Mouse (Mus musculus) hindbrain, embryonic 14.5 days (tissue): ENCODE measurements around the gene Limk1. TPM values are rescaled to one million over a fixed set of nuclear protein-coding genes. Genes with fewer than 3 reads are reported as not detected.

Experiments
- ATAC-seq: fragments of 200-750 bp; cut with Nextera tagmentation; 2 replicates; pipeline ENCODE4 v1.8.0; 2017; ENCODE audit warnings: moderate number of reproducible peaks, mild to moderate bottlenecking, moderate TSS enrichment, moderate library complexity; ENCODE audit not compliant: low FRiP score
- DNase-seq: peaks from one replicate; pipeline ENCODE4 v3.0.0-alpha.2; 2015; ENCODE audit warnings: low spot score
- H3K27ac ChIP-seq: fragments of 300-500 bp; sonication (generic); 2 replicates; pipeline ENCODE4 v1.5.1; 2014; ENCODE audit warnings: mild to moderate bottlenecking, moderate library complexity
- H3K27me3 ChIP-seq: fragments of 300-500 bp; sonication (generic); 2 replicates; pipeline ENCODE4 v1.6.1; 2014; ENCODE audit warnings: mild to moderate bottlenecking, low read length, mixed read lengths; ENCODE audit not compliant: control insufficient read depth, insufficient read depth
- H3K36me3 ChIP-seq: fragments of 300-500 bp; sonication (generic); replicated peaks from 2 replicates; pipeline ENCODE4 v1.6.1; 2014; ENCODE audit not compliant: control insufficient read depth, insufficient read depth
- H3K4me1 ChIP-seq: fragments of 300-500 bp; sonication (generic); replicated peaks from 2 replicates; pipeline ENCODE4 v1.6.1; 2014; ENCODE audit warnings: antibody characterized with exemption, low read length, mixed read lengths; ENCODE audit not compliant: control insufficient read depth, insufficient read depth
- H3K4me2 ChIP-seq: fragments of 300-500 bp; sonication (generic); replicated peaks from 2 replicates; pipeline ENCODE4 v1.6.1; 2014; ENCODE audit warnings: mild to moderate bottlenecking, moderate library complexity
- H3K4me3 ChIP-seq: fragments of 300-500 bp; sonication (generic); replicated peaks from 2 replicates; pipeline ENCODE4 v1.5.1; 2014; ENCODE audit warnings: mild to moderate bottlenecking, low read length
- H3K9ac ChIP-seq: fragments of 300-500 bp; sonication (generic); 2 replicates; pipeline ENCODE4 v1.6.1; 2014
- H3K9me3 ChIP-seq: fragments of 300-500 bp; sonication (generic); 2 replicates; pipeline ENCODE4 v1.6.1; 2016; ENCODE audit warnings: low read length; ENCODE audit not compliant: control insufficient read depth
- WGBS: fragments of 180-500 bp; shearing (Covaris S2); extraction: QIAGEN DNeasy Blood & Tissue Kit; methylation state at CpG from one replicate; pipeline ENCODE4 v1.1.7; 2014; 5-methylcytosine and 5-hydroxymethylcytosine counted together
- polyA plus RNA-seq: library from polyadenylated mRNA; unstranded; fragments of >200 nt; fragmentation: Nextera tagmentation; extraction: Ambion mirVana; gene quantifications from 2 replicates; pipeline ENCODE4 v1.2.1, GENCODE M21; 2014

The Limk1 gene
- polyA plus RNA-seq, 1 experiment from 2014 or later: 26.4 TPM

GRCm38 (mm10) chr5:134611810-134612521 is 76.4 kb downstream of the Limk1 start:
- H3K9ac ChIP-seq: no peak overlapping the region
- H3K36me3 ChIP-seq: peaks cover 19% of the 10 kb centered on the region; the same call in 1 of the 2 replicates
- no peak overlapping the region for H3K4me2 ChIP-seq
- H3K27ac ChIP-seq: no peak overlapping the region; the same call in 1 of the 2 replicates
- H3K4me3 ChIP-seq: no peak overlapping the region
- no peaks in the 10 kb centered on the region for H3K9me3 ChIP-seq
- no peak for ATAC-seq
- WGBS: 49% methylated on average over 8 of the region's 8 CpGs
- H3K27me3 ChIP-seq: no peaks in the 10 kb centered on the region
- DNase-seq: no peak
- H3K4me1 ChIP-seq: no peaks in the 10 kb centered on the region

DNA sequence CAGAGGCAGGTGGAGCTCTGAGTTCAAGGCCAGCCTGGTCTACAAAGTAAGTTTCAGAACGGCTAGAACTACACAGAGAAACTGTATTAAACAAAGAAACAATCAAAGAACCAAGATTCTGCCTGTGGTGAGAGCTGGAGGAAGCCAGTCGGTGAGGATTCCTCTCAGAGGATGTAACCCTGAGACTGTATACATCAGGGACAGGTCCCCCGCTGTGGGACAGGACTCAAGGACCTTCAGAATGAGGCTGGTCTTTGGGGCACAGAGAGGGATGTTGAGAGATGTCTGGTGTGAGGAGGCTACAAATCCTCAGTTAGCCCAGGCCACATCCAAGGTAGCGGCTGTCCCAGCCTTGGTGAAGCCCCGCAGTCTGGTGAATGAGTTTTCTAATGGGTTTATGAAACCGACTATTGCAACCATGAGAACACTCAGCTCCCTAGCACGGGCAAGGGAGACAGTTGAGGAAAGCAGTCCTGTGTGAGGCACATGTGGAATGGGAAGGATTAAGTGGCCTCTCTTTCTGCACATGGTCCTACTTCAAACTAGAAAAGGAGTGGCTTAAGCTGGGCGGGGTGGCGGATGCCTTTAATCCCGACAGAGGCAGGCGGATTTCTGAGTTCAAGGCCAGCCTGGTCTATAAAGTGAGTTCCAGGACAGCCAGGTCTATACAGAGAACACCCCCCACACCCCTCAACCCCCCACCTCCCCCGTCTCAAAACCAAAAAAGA is 78.3 kb downstream of the Limk1 start:
- no peak overlapping the region for H3K27ac ChIP-seq
- ATAC-seq: no peak
- H3K27me3 ChIP-seq: no peaks in the 10 kb centered on the region
- no peak overlapping the region for H3K4me2 ChIP-seq
- no peak overlapping the region for H3K9ac ChIP-seq
- DNase-seq: no peak
- 87% methylated on average over 12 of the region's 12 CpGs for WGBS
- no peaks in the 10 kb centered on the region for H3K9me3 ChIP-seq
- H3K36me3 ChIP-seq: peaks cover 10% of the 10 kb centered on the region; the same call in 1 of the 2 replicates
- H3K4me1 ChIP-seq: no peaks in the 10 kb centered on the region
- H3K4me3 ChIP-seq: no peak overlapping the region

GRCm38 (mm10) chr5:134607121-134607520 is 81.3 kb downstream of the Limk1 start:
- Histone ChIP-seq H3K27ac (no peak overlapping the region), H3K27me3 (no peaks in the 10 kb centered on the region), H3K4me2 (no peak overlapping the region), H3K9ac (no peak overlapping the region), H3K36me3 (no peaks in the 10 kb centered on the region; the same call in 1 of the 2 replicates), H3K4me3 (no peak overlapping the region), H3K9me3 (no peaks in the 10 kb centered on the region), H3K4me1 (no peaks in the 10 kb centered on the region)
- 70% methylated on average over 5 of the region's 5 CpGs for WGBS
- ATAC-seq: no peak
- no peak for DNase-seq

- Histone ChIP-seq H3K9ac (no peak overlapping the region), H3K27ac (no peak overlapping the region), H3K4me3 (no peak overlapping the region), H3K9me3 (no peaks in the 10 kb centered on the region), H3K4me1 (no peaks in the 10 kb centered on the region), H3K36me3 (no peaks in the 10 kb centered on the region; the same call in 1 of the 2 replicates), H3K27me3 (no peaks in the 10 kb centered on the region), H3K4me2 (no peak overlapping the region)
- no peak for ATAC-seq
- DNase-seq: no peak
Observed at GRCm38 (mm10) chr5:134606314-134606713, 82.1 kb downstream of the Limk1 start.

Other genes with a start within 250 kb of the Limk1 start
- 57.1 and 57.3 TPM in 2 replicates for gene Gtf2ird1, start 231.9 kb downstream of the Limk1 start, polyA plus RNA-seq
- 16.3 and 16.8 TPM in 2 replicates for gene Clip2, start 136.2 kb downstream of the Limk1 start, polyA plus RNA-seq
- 0.25 and 0.39 TPM in 2 replicates for gene Syna, start 128.4 kb downstream of the Limk1 start, polyA plus RNA-seq
- gene Rfc2, start 107.2 kb downstream of the Limk1 start, polyA plus RNA-seq: 174 and 178 TPM in 2 replicates
- gene Lat2, start 73.6 kb downstream of the Limk1 start, polyA plus RNA-seq: 1.1 and 1.5 TPM in 2 replicates
- gene Eif4h, start 49.1 kb downstream of the Limk1 start, polyA plus RNA-seq: 329 and 343 TPM in 2 replicates
- gene Eln, start 58.7 kb upstream of the Limk1 start, polyA plus RNA-seq: 17.9 and 21.4 TPM in 2 replicates
- gene Tmem270, start 218.1 kb upstream of the Limk1 start, polyA plus RNA-seq: not detected in 2 replicates
- gene Cldn13, start 226.9 kb upstream of the Limk1 start, polyA plus RNA-seq: 0.50 TPM in 1 of 2 replicates, not detected in the other
- gene Mettl27, start 243.8 kb upstream of the Limk1 start, polyA plus RNA-seq: 6.2 and 7.5 TPM in 2 replicates